Mouse (Mus musculus) heart, adult 11 months (tissue): Measurements from ENCODE around the gene Mrrf.
A peak's percentile ranks its signal among the peaks of the same experiment; 100 is the strongest.

Experiments used
- DNase-seq: peaks from one replicate; pipeline ENCODE4 v3.0.0; 2022

Gene Mrrf

GRCm38 (mm10) chr2:36201756-36202610 is 65.8 kb downstream of the Mrrf start:
- DNase-seq: no peak

DNA sequence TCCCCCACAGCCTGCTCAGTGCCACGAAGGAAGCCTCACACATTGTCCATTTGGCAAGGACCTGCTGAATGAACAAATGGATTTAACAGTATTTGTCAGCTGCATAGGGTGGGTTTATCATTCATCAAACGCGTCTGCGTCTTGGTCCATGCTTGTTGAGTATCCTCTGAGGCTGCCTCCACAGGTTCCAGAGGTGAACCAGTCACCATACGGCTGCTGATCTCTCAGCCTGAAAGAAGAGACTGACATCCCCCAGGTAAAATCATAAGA is 66.4 kb downstream of the Mrrf start:
- no peak for DNase-seq

DNA sequence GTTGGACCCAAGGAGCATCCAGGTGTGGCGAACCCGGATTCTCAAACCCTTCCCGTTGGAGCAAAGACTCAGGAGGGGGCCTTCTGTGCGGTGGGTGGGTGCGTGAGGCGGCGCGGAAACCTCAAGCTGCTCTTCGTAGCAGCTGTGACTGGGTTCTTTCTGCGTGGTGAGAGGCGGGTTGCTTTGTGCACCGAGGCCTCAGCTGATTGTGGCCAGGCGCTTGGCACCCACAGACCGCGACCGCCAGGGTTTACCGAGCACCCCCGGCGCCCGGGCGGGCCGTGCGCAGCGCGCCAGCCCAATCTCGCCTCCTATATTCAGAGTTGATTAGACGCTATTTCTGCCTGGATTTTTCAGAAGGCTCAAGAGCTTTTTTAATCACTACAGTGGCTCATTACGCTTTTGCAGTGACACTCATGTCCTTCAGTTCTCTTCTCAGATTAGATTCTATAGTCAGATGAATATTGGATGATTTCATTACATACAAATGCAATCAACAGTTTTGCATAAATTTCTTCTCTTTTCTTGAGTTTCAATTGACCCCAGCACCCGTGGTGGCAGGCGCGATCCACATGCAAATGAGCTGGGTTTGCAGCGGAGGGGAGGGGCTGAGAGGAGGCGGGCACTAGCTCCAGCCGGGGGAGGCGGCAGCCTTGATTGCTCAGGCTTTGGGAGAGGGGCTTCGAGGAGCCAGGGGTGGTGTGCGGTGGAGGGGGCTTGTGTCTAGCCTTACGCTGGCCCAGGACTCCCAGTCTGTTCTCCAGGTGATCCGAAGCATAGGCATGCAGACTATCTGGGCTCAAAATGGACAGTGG is 67.0 kb downstream of the Mrrf start:
- DNase-seq: no peak

DNA sequence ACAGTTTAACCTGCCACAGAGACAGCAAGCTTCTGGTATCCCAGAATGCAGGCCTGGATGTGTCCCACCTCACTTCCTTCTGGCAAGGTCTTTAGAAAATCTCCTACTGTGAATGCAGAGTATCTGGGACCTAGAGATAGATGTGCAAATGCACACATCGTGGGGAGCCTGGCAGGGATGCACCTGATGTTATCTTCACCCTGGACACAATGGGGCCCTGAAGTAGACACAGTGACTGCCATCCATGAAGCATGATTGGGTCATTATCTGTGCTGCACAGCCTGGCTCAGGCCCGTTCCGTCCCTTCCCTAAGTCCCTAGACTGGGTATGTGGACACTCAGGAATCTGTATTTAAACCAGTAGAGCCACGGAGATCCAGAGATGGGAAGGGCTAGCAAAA is 68.4 kb downstream of the Mrrf start:
- DNase-seq: no peak

- no peak for DNase-seq
Measured at GRCm38 (mm10) chr2:36207071-36207470, 70.9 kb downstream of the Mrrf start.

GRCm38 (mm10) chr2:36210796-36211195 is 74.6 kb downstream of the Mrrf start:
- DNase-seq: peak; percentile 94

DNA sequence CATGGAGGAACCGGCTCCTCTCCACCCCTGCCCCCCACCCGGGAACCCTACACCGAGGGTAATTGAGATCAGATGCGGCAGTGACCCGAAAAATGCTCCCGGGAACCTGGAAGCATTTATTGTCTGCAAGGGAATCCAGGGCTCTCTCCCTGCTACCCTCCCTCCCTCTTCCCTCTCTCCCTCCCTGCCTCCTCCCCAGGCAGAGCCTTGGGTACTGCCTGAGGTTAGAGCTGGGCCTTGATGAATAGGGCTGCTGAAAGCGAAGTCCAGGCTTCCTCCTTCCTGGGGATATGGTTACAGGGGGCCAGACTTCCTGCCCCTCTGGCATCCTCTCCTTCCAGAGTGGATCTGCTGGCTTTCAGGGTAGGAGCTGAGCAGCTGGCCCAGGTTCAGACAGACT is 75.6 kb downstream of the Mrrf start:
- DNase-seq: peak; percentile 90

GRCm38 (mm10) chr2:36213108-36213507 is 76.9 kb downstream of the Mrrf start:
- peak; percentile 97 for DNase-seq

- DNase-seq: peak; percentile 98
Measured at GRCm38 (mm10) chr2:36214023-36214422, 77.8 kb downstream of the Mrrf start.

GRCm38 (mm10) chr2:36214425-36214824 is 78.2 kb downstream of the Mrrf start:
- DNase-seq: no peak

- no peak for DNase-seq
Measured at GRCm38 (mm10) chr2:36215203-36215739, 79.1 kb downstream of the Mrrf start.

- peak; percentile 95 for DNase-seq
Measured at GRCm38 (mm10) chr2:36216546-36216945, 80.4 kb downstream of the Mrrf start.

GRCm38 (mm10) chr2:36216953-36217573 is 80.9 kb downstream of the Mrrf start:
- peak; percentile 97 for DNase-seq

DNA sequence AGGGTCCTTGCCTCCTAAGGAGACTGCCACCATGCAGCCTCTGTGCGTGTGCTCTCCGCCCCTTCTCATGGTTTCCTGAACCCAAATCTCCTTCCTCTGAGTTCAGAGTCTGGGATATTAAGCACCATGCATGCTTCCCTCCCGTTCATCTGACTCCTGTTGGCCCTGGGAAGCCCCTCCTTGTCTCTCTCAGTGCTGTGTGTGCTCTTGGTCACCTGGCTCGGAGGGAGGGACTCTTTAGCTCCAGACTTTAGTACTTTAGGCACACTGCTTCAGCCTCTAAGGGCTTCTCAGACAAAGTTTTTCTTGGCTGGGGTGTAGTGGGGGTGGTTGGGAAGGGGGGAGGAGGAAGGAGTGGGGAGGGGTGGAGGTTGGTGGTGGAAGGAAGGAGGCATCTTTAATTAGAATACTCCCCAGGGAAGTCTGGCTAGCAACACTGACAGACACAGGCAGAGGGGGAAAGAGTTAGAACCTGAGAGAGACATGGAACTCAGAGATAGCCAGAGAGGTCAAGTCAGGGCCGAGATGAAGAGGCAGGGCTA is 81.6 kb downstream of the Mrrf start:
- peak; percentile 90 for DNase-seq

DNA sequence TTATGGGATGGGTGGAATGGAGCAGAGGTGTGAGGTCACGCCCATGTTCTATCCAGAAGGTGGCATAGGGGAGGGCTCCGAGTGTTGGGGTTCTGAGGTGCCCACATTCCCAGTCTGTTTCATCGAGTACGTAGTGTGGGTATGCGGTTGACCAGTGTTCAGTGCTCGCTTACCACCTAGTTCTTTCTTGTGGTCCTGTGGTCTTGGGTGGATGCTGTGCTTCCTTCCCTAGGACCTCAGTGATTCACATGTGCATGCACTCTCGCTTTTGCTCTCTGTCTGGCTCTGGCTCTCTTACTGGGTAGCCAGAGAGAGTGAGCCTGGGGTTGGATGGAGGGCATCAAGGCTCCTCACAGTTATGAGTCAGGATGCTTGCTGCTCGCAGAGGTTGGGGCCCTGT is 83.9 kb downstream of the Mrrf start:
- DNase-seq: no peak

- no peak for DNase-seq
Measured at GRCm38 (mm10) chr2:36220891-36221290, 84.7 kb downstream of the Mrrf start.

DNA sequence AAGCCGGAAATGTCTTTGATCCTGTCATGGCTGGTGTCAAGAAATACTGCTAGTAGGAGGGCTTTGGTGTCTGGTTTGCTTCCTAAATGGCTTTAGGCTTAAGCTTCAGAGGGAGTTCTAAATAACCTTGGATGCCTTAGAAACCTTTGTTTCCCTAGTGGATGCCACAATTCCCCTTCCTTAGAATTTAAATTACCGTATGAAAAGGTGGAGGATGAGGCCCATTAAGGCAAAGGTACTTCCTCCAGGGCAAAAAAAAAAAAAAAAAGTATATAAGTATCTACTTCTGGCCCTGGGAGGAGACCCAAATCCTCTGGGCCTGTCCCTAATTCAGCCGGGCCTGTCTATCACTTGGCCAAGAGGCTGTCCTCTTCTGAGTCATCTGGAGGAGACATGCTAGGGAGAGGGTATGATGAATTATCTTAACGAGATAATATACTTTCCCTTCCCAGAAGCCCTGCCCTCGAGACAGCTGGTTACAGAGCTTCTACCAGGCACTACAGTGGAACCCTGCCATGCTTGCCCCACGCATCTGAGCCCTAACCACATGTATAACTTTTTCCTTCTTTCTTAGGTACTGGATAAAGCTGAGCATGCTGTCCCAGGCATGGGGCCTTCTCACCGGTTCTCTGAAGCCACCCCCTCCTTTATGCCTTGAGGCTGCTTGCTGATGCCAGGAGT is 86.1 kb downstream of the Mrrf start:
- no peak for DNase-seq

DNA sequence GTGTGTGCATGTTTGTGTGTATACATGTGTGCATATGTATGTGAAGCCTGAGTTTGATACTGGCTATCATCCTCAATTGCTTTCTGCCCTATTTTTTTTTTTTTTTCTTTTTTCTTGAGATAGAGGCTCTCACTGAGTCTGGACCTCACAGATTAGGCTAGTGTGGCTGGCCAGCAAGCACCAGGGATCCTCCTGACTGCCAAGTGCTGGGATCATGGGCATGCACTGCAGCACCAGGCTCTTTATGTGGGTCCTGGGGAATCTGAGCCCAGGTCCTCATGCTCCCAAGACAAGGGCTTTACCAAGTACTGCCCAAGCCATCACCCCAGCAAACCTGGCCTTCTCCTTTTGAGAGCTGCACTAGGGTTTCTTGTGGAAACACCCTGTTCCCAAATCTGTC is 87.2 kb downstream of the Mrrf start:
- DNase-seq: no peak

GRCm38 (mm10) chr2:36224153-36224552 is 88.0 kb downstream of the Mrrf start:
- DNase-seq: no peak

GRCm38 (mm10) chr2:36224599-36224998 is 88.4 kb downstream of the Mrrf start:
- no peak for DNase-seq

GRCm38 (mm10) chr2:36230366-36230765 is 94.2 kb downstream of the Mrrf start, which contains the start of gene Ptgs1:
Gene Ptgs1, plus strand, starts transcription at chr2:36230426.
- DNase-seq: peak; percentile 98

DNA sequence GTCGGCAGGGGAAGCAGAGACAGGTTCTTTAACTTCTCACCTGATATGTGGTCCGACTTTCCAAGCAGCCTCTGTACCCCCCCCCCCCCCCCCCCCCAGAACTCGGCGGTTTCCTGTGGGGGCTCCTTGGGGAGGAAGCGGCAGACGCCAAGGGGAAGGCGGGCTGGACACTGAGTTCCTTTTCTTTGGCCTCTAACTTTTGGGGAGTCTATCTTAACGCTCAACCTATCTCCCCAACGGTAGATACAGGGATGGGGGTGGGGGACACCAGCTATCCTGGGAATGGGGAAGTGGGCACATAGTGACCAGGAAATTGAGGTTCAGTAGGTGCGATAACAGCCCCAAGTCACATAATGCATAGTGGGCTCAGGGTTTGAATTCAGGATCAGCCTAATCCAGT is 94.8 kb downstream of the Mrrf start:
- DNase-seq: no peak
